Mouse (Mus musculus) embryonic facial prominence, embryonic 12.5 days (tissue): ENCODE measurements around the gene Arid3b. TPM values are rescaled to one million over a fixed set of nuclear protein-coding genes. Genes with fewer than 3 reads are reported as not detected.

Source experiments
- ATAC-seq: fragments of 200-750 bp; cut with Nextera tagmentation; 2 replicates; pipeline ENCODE4 v1.8.0; 2017; ENCODE audit not compliant: insufficient number of reproducible peaks, insufficient read depth, low FRiP score, low TSS enrichment
- H3K27ac ChIP-seq: fragments of 300-500 bp; sonication (generic); 2 replicates; pipeline ENCODE4 v1.5.1; 2016; ENCODE audit warnings: mild to moderate bottlenecking
- H3K27me3 ChIP-seq: fragments of 300-500 bp; sonication (generic); 2 replicates; pipeline ENCODE4 v1.6.1; 2016; ENCODE audit warnings: mild to moderate bottlenecking, moderate library complexity
- H3K36me3 ChIP-seq: fragments of 300-500 bp; sonication (generic); 2 replicates; pipeline ENCODE4 v1.6.1; 2016; ENCODE audit warnings: mild to moderate bottlenecking
- H3K4me1 ChIP-seq: fragments of 300-500 bp; sonication (generic); 2 replicates; pipeline ENCODE4 v1.6.1; 2016
- H3K4me2 ChIP-seq: fragments of 300-500 bp; sonication (generic); replicated peaks from 2 replicates; pipeline ENCODE4 v1.6.1; 2016; ENCODE audit warnings: mild to moderate bottlenecking, moderate library complexity
- H3K4me3 ChIP-seq: fragments of 300-500 bp; sonication (generic); 2 replicates; pipeline ENCODE4 v1.5.1; 2016; ENCODE audit warnings: mild to moderate bottlenecking
- H3K9ac ChIP-seq: fragments of 300-500 bp; sonication (generic); 2 replicates; pipeline ENCODE4 v1.6.1; 2016; ENCODE audit warnings: mild to moderate bottlenecking, moderate library complexity
- H3K9me3 ChIP-seq: fragments of 300-500 bp; sonication (generic); 2 replicates; pipeline ENCODE4 v1.6.1; 2016; ENCODE audit warnings: mild to moderate bottlenecking, moderate library complexity
- WGBS: fragments of 180-500 bp; shearing (Covaris S2); methylation state at CpG from one replicate; pipeline ENCODE4 v1.1.7; 2016; 5-methylcytosine and 5-hydroxymethylcytosine counted together
- polyA plus RNA-seq: library from polyadenylated mRNA; unstranded; fragments of >200 nt; fragmentation: Nextera tagmentation; extraction: Ambion mirVana; gene quantifications from 2 replicates; pipeline ENCODE4 v1.2.1, GENCODE M21; 2016

The Arid3b gene
- polyA plus RNA-seq, 1 experiment from 2014 or later, result 13.6 TPM

DNA sequence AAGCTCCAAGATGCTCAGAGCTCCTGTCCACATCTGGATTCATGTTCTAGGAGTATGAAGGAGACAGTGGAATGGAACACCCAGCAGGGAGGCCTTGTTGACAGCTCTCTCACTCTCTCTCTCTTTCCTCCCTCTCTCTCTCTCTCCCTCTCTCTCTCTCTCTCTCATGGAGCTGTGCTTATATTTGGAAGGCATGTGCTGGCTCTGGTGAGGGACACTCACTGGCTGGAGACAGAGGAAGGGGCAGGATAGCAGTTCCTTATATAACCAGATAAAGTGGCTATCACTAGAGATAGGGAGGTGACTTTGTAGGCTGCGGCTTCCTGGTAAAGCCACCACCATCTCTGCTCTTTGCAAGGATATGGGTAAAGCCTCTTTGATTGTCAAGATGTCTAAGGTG, 66.4 kb downstream of the Arid3b start:
- no peak overlapping the region; the same call in 1 of the 2 replicates for H3K27ac ChIP-seq
- ATAC-seq, result no peak
- WGBS, result 92% methylated on average over 1 of the region's 1 CpGs
- H3K36me3 ChIP-seq, result no peaks in the 10 kb centered on the region
- H3K4me2 ChIP-seq, result no peak overlapping the region
- H3K9me3 ChIP-seq, result no peaks in the 10 kb centered on the region
- H3K4me1 ChIP-seq, result peaks cover 7% of the 10 kb centered on the region
- H3K4me3 ChIP-seq, result no peak overlapping the region
- H3K9ac ChIP-seq, result no peak overlapping the region
- H3K27me3 ChIP-seq, result no peaks in the 10 kb centered on the region

DNA sequence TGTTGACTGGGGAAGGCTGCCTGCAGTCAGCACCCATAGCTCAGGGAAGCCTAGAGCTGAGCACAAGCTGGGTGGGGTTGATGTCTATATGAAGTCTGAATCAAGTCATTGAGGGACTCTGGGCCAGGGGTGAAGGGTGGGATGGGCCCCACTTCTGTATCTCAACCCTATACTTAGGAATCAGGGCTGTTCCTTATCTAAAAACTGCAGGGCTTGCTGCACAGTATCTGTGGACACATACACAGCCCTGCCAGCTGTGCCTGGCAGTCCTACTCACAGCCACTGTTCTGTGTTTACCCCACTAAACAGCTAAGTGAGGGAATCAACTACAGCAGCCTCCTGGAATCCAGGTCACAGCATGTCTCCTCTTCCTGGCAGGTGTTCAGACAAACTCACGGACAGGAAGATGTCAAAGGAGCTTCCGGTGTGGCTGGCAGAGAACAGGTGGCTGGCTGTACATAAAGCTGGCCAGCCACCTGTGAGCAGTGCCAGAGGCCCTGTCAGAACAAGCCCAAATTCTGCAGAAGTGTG, 67.0 kb downstream of the Arid3b start:
- peaks cover 7% of the 10 kb centered on the region for H3K4me1 ChIP-seq
- H3K4me2 ChIP-seq, result no peak overlapping the region
- H3K27ac ChIP-seq, result no peak overlapping the region; the same call in 1 of the 2 replicates
- ATAC-seq, result no peak
- H3K36me3 ChIP-seq, result no peaks in the 10 kb centered on the region
- H3K4me3 ChIP-seq, result no peak overlapping the region
- no peaks in the 10 kb centered on the region for H3K9me3 ChIP-seq
- 67% methylated on average over 2 of the region's 2 CpGs for WGBS
- no peak overlapping the region for H3K9ac ChIP-seq
- no peaks in the 10 kb centered on the region for H3K27me3 ChIP-seq

DNA sequence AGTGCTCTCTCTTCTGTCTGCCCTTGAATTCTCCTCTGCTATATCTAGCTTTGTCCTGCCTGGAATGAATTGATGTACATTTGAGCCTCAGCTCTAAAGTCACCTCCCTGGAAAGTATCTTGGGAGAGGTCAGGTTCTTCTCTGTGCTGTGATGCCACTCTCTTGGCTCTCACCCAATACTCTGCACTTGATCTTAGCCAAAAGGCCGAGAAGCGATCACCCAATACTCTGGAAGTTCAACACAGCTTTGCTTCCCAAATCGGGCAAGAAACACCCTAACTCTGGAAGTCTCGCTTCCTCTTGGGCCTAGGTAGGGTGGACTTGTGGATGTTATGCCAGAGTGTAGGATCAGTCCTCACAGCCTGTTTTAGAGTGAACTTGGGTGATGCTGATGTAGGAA, 69.4 kb downstream of the Arid3b start:
- Histone ChIP-seq H3K4me3 (no peak overlapping the region), H3K27ac (no peak overlapping the region), H3K36me3 (no peaks in the 10 kb centered on the region), H3K9ac (no peak overlapping the region), H3K27me3 (no peaks in the 10 kb centered on the region), H3K4me1 (peaks cover 26% of the 10 kb centered on the region), H3K4me2 (no peak overlapping the region), H3K9me3 (no peaks in the 10 kb centered on the region)
- WGBS, result 93% methylated on average over 4 of the region's 4 CpGs
- no peak for ATAC-seq

DNA sequence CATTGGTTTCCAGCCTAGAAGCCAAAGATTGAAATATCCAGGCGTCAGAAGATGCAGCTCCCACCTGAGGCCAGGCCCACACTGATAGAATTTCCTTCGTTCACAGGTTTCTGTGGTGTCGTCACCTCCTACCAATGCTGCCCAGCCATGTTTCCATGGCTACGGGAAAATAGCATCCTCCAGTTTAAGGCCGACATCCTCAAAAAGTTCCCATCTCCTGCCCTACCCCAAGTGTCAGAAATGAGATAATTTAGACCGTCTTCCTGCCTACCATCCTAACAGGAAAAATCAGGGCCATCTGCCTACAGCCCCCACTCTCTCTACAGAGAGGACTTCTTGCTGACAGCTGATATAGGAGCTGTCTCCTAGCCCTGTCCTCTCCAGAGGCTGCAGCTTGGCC, 70.2 kb downstream of the Arid3b start:
- Histone ChIP-seq H3K9me3 (no peaks in the 10 kb centered on the region), H3K27me3 (no peaks in the 10 kb centered on the region), H3K4me3 (peak overlapping the region; percentile 91), H3K36me3 (peaks cover 3% of the 10 kb centered on the region; the same call in 1 of the 2 replicates), H3K27ac (0 out of 2 replicates have a peak overlapping the region, but pooled peaks have one; percentile 98), H3K9ac (peak overlapping the region; percentile 93), H3K4me1 (peaks cover 33% of the 10 kb centered on the region), H3K4me2 (peak overlapping the region; percentile 99)
- no peak for ATAC-seq
- WGBS, result 36% methylated on average over 6 of the region's 6 CpGs

DNA sequence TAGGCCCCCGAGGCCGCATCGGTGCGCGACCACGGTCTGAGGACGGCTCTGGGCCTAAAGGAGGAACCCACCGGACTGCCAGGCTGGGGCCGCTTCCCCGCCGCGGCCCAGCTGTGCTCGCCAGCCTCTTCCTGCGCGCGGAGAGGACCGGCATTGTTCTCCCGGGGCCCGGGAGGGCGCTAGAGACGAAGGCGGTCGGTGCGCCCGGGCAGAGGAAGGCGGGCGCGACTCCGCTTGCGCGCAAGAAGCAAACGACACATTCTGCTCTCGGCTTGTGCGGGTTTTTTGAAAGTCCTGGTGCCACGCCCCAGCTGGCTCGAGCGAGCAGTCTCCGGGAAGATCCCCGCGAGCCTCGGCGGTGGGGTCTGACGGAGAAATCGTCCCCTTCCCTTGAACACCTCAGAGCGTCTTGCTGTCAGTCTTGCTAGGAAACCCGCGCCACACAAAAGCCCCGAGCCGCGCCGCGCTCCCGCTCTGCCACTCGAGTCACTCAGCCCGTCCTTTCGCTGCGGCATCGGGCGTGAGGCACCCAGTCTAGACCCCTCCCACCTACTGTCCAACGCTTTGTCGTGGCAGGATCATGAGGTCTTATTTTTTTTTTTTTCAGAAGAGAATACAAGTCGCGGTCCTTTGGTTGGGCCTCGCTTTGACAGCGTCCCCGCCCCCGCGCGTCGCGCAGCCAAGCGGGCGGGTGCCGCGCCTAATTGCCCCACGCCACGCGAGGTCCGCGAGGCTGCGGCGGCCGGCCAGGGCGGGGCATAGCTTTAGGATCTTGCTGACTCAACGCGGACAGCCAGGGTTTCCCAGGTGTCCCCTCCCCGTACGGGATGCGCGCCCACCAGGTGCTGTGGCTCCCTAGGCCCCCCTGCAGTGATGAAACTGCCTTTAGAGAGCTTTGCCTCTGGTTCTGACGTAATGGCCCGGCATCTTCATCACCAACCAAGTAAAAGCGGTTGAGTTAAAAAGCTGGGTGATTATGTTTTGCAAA, 70.9 kb downstream of the Arid3b start, which contains the start of gene Clk3:
Gene Clk3 (minus strand): TSS at position 497 of the 988 bp plus-strand sequence.
- Histone ChIP-seq H3K4me2 (peak within 1 kb of the TSS; percentile 99), H3K36me3 (peaks cover 11% of the 10 kb centered on the region), H3K4me1 (peaks cover 33% of the 10 kb centered on the region), H3K4me3 (peak within 1 kb of the TSS; percentile 91), H3K9me3 (no peaks in the 10 kb centered on the region), H3K9ac (peak within 1 kb of the TSS; percentile 93), H3K27me3 (no peaks in the 10 kb centered on the region), H3K27ac (peak within 1 kb of the TSS; percentile 98)
- ATAC-seq, result peak; percentile 24; the same call in 1 of the 2 replicates
- under 1% methylated on average over 93 of the region's 93 CpGs for WGBS

DNA sequence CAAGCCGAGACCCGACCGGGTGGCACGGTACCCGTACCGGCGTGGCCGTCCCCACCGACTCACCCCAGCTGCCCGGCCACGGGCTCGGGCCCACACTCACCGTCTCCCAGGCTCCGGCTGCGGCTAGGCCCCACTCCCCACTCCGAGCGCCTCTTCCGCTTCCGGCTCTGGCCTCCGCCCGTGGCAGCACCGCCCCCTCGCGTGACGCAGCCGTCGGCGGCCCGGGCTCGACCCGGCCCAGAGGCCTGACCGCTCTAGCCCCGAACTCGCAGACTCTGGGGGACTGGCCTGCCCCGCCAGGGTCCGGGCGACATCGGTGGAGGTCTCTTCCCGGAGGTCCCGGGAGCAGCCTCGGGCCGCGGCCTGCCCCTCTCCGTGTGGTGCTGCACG, 71.6 kb downstream of the Arid3b start:
- peak overlapping the region; percentile 91 for H3K4me3 ChIP-seq
- peaks cover 33% of the 10 kb centered on the region for H3K4me1 ChIP-seq
- ATAC-seq, result peak; percentile 91
- peak overlapping the region; percentile 98 for H3K27ac ChIP-seq
- WGBS, result under 1% methylated on average over 45 of the region's 45 CpGs
- no peaks in the 10 kb centered on the region for H3K27me3 ChIP-seq
- H3K4me2 ChIP-seq, result peak overlapping the region; percentile 99
- H3K36me3 ChIP-seq, result peaks cover 17% of the 10 kb centered on the region
- peak overlapping the region; percentile 93 for H3K9ac ChIP-seq
- no peaks in the 10 kb centered on the region for H3K9me3 ChIP-seq

DNA sequence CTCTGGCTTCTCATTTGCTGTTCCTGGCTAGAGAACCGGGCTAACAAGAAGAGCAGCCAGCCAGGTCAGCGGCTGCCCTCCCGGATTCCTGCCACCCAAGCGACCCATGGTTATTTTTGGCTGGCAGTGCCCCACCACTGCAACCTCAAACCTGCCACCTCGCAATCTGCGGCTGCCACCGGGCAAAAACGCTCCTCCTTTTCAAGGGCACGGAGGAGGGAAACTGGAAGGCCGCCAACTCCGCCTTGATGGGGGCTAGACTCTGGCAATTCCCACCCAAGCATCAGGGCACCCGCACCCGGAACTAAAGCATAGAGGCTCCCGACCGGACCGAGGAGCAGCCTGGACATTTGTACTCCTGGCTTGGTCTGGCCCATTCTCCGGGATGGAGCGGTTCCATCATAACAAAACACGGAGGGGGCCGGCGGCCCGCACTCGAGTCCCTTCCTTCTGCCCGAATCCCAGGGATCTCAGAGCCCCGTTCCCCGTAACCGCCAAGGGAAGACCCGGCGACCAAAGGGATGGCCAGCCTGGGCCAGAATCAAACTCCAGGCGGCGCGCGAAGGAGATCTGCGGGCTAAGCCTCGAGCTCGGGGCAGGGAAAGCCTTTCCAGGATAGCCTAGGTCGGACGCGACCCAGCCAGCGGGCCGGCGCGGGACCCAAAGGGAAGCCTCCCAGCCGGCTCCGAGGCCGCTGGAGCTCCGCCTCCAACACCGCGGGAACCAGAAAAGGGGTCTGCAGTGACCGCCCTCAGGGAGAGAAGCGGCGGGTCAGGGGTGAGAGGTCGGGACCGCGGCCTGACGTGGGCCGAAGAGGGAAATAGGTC, 72.2 kb downstream of the Arid3b start:
- Histone ChIP-seq H3K9me3 (no peaks in the 10 kb centered on the region), H3K9ac (peak overlapping the region; percentile 93), H3K36me3 (peaks cover 24% of the 10 kb centered on the region), H3K27me3 (no peaks in the 10 kb centered on the region), H3K27ac (peak overlapping the region; percentile 98), H3K4me2 (peak overlapping the region; percentile 99), H3K4me3 (peak overlapping the region; percentile 91), H3K4me1 (peaks cover 33% of the 10 kb centered on the region)
- peak; percentile 36 for ATAC-seq
- under 1% methylated on average over 57 of the region's 57 CpGs for WGBS

DNA sequence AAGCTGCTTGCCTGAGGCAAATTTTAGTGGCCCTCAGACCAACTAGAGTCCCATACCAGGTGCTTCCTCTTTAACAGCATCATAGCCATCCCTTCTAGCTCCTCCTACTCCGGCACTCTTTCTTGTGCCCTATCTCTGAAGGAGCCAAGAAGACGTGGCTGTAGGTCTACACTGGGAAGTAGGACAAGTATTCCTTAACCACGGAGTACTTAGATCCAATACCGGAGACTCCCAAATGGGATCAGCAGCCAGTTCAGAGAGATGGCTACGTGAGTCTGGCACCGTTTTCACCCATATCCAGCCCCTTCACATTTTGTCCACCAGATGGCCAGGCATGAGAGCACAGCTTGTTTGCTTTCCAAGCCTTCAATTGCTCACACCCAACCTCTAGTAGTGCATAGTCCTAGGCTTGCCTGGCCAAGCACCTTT, 74.0 kb downstream of the Arid3b start:
- H3K4me1 ChIP-seq, result peaks cover 33% of the 10 kb centered on the region
- no peak for ATAC-seq
- H3K9ac ChIP-seq, result no peak overlapping the region
- WGBS, result 64% methylated on average over 6 of the region's 6 CpGs
- H3K36me3 ChIP-seq, result peaks cover 41% of the 10 kb centered on the region
- H3K4me3 ChIP-seq, result no peak overlapping the region
- H3K9me3 ChIP-seq, result no peaks in the 10 kb centered on the region
- H3K27ac ChIP-seq, result 0 out of 2 replicates have a peak overlapping the region, but pooled peaks have one; percentile 12
- H3K27me3 ChIP-seq, result no peaks in the 10 kb centered on the region
- H3K4me2 ChIP-seq, result peak overlapping the region; percentile 99; the same call in 1 of the 2 replicates

DNA sequence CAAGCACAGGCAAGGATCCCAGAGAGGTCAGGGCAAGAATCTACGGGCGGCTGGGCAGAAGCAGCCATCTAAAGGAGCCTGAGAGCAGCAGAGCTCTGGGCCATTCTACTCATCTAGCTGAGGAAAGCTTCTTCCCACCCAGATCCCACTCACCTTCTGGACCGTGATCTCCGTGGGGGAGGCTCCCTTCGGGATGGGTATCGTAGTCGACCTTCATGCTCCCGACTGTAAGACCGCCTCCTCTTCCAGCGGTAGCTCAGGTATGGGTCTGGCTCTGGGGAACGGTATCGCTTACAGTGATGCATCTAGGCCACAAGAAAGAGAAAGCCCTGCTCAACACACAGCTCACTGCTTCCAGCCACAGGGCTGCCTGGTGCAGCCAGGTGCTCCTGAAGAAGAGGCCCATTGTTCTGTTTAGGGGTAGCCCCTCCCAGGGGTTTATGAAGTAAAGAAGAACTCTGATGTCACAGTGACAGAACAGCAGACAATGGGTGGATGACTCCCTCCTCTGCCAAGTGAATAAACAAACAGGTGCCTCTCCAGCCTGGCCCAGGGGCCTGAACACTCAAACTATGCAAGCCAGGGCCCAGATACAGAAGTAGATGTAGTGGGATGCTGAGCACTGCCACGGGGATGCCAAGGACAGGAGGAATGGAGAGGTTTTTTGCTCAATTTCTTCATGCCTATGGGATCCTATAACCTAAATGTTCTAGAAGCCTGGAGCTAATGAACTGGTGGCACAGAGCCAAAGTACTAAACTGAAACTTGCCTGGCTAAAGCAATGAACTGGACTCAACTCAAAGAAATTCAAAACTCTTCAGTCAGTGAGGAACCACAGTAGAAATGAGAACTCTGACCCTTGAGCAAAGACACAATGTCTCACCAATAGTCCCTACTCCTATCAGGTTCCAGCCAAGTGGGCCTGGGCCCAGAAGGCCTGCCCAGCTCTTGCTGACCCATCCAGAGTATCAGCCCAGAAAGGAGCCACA, 74.7 kb downstream of the Arid3b start:
- Histone ChIP-seq H3K9ac (no peak overlapping the region), H3K27me3 (no peaks in the 10 kb centered on the region), H3K9me3 (no peaks in the 10 kb centered on the region), H3K4me2 (peak overlapping the region; percentile 99; the same call in 1 of the 2 replicates), H3K4me3 (no peak overlapping the region), H3K27ac (0 out of 2 replicates have a peak overlapping the region, but pooled peaks have one; percentile 12), H3K4me1 (peaks cover 33% of the 10 kb centered on the region), H3K36me3 (peaks cover 47% of the 10 kb centered on the region)
- 89% methylated on average over 13 of the region's 13 CpGs for WGBS
- ATAC-seq, result no peak

DNA sequence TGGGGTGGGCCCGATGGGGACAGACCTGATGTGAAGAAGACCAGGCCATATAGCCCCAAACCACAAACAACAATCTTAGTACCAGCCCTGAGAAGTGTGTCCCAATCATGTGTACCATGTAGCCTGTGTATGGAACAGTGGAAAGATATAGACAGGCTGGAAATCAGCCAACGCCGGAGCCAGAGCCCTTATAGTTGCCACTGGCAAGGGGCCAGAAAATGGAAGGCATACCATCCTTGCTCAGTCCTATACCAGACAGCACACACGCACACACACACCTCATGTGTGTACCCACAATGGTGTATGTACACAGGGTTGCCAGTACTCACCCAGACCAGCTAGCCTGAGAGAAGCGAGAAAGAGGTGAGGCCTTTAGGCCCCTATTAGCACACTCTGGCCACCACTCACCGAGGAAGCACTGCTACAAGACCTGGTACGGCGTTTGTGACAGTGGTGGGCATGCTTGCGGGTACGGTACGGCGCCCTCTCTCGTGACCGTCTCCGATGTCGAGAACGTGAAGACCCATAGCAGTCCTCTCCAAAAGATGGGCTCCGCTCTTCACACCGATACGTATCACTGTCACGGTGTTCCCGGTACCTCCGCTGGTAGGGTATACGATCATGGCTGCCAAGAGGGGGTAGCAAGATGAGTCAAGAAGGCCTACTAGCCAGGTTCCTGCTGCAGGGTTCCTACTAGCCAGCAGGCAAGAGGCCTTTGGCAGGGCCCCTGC, 76.0 kb downstream of the Arid3b start:
- Histone ChIP-seq H3K4me2 (no peak overlapping the region), H3K9ac (no peak overlapping the region), H3K36me3 (peaks cover 53% of the 10 kb centered on the region), H3K4me1 (peaks cover 26% of the 10 kb centered on the region), H3K4me3 (no peak overlapping the region), H3K27me3 (no peaks in the 10 kb centered on the region), H3K9me3 (no peaks in the 10 kb centered on the region), H3K27ac (no peak overlapping the region)
- WGBS, result 93% methylated on average over 24 of the region's 24 CpGs
- ATAC-seq, result no peak
